Mouse (Mus musculus) MEL (cell line): ENCODE data around the gene Oprl1. TPM values are rescaled to one million over a fixed set of nuclear protein-coding genes. Genes with fewer than 3 reads are reported as not detected.

Source experiments
- DNase-seq: peaks from one replicate; pipeline ENCODE4 v3.0.0; 2011; ENCODE audit warnings: low read depth, low spot score
- H3K27ac ChIP-seq: 2 replicates; pipeline ENCODE4 v1.5.1; 2012; ENCODE audit warnings: low read depth, mild to moderate bottlenecking, control low read depth, low read length, moderate library complexity; ENCODE audit not compliant: control insufficient read depth
- H3K27me3 ChIP-seq, 2 experiments: fragments of 150-350 bp in 1 of 2; sonication (generic) in 1 of 2; 2 replicates each; pipeline ENCODE4 v1.6.1; 2012; ENCODE audit warnings: low read length in 2 of 2, mild to moderate bottlenecking in 2 of 2, improper control_type of control experiment in 1 of 2, moderate library complexity in 1 of 2; ENCODE audit not compliant: insufficient read depth in 2 of 2, control insufficient read depth in 1 of 2
- H3K36me3 ChIP-seq, 2 experiments: 2 replicates each; pipeline ENCODE4 v1.6.1; 2012 to 2014; ENCODE audit warnings: low read length in 2 of 2, improper control_type of control experiment in 1 of 2, inconsistent platforms in 1 of 2, mild to moderate bottlenecking in 1 of 2; ENCODE audit not compliant: insufficient read depth in 2 of 2, control insufficient read depth in 1 of 2
- H3K4me1 ChIP-seq, 2 experiments: fragments of 150-350 bp in 1 of 2; sonication (generic) in 1 of 2; 2 replicates each; pipeline ENCODE4 v1.6.1; 2012; ENCODE audit warnings: low read length in 2 of 2, improper control_type of control experiment in 1 of 2, mild to moderate bottlenecking in 1 of 2; ENCODE audit not compliant: insufficient read depth in 2 of 2, control insufficient read depth in 1 of 2
- H3K4me3 ChIP-seq, 2 experiments: fragments of 150-350 bp in 1 of 2; sonication (generic) in 1 of 2; 2 replicates each; pipeline ENCODE4 v1.5.1; 2012; ENCODE audit warnings: low read depth in 2 of 2, low read length in 2 of 2, mild to moderate bottlenecking in 2 of 2, moderate library complexity in 2 of 2, control low read depth in 1 of 2, improper control_type of control experiment in 1 of 2; ENCODE audit not compliant: control insufficient read depth in 1 of 2, insufficient read depth in 1 of 2
- H3K79me2 ChIP-seq: 2 replicates; pipeline ENCODE4 v1.6.1; 2012; ENCODE audit warnings: mild to moderate bottlenecking, low read length, moderate library complexity; ENCODE audit not compliant: control insufficient read depth, poor library complexity, insufficient read depth
- H3K9ac ChIP-seq: 2 replicates; pipeline ENCODE4 v1.6.1; 2012; ENCODE audit warnings: low read depth, mild to moderate bottlenecking, control low read depth, low read length, moderate library complexity; ENCODE audit not compliant: control insufficient read depth, poor library complexity, severe bottlenecking
- H3K9me3 ChIP-seq: fragments of 150-350 bp; sonication (generic); replicated peaks from 2 replicates; pipeline ENCODE4 v1.6.1; 2012; ENCODE audit warnings: mild to moderate bottlenecking, low read length, improper control_type of control experiment, moderate library complexity; ENCODE audit not compliant: insufficient read depth
- BHLHE40 ChIP-seq: IDR thresholded peaks from 2 replicates; pipeline ENCODE4 v1.6.1; 2012; ENCODE audit warnings: low read depth, mild to moderate bottlenecking, inconsistent platforms, low read length, improper control_type of control experiment, borderline replicate concordance
- E2F4 ChIP-seq: IDR thresholded peaks from 2 replicates; pipeline ENCODE4 v1.6.1; 2011; ENCODE audit warnings: low read depth, low read length, improper control_type of control experiment, borderline replicate concordance
- KAT2A ChIP-seq: conservative IDR thresholded peaks from 2 replicates; pipeline ENCODE4 v1.6.1; 2012; ENCODE audit warnings: low read depth, low read length, improper control_type of control experiment, inconsistent platforms
- MAZ ChIP-seq: IDR thresholded peaks from 2 replicates; pipeline ENCODE4 v1.6.1; 2012; ENCODE audit warnings: low read depth, mild to moderate bottlenecking, inconsistent platforms, low read length, improper control_type of control experiment
- MEF2A ChIP-seq: IDR thresholded peaks from 2 replicates; pipeline ENCODE4 v1.6.1; 2014; ENCODE audit warnings: low read depth, mild to moderate bottlenecking, inconsistent platforms, low read length, improper control_type of control experiment; ENCODE audit not compliant: poor library complexity, insufficient replicate concordance, severe bottlenecking; ENCODE audit errors: extremely low read depth
- NELFE ChIP-seq: IDR thresholded peaks from 2 replicates; pipeline ENCODE4 v1.6.1; 2011; ENCODE audit warnings: low read depth, low read length, improper control_type of control experiment
- NRF1 ChIP-seq: IDR thresholded peaks from 2 replicates; pipeline ENCODE4 v1.6.1; 2014; ENCODE audit warnings: low read depth, mild to moderate bottlenecking, inconsistent platforms, low read length, improper control_type of control experiment, moderate library complexity; ENCODE audit not compliant: poor library complexity, insufficient read depth, severe bottlenecking
- POLR2AphosphoS5 ChIP-seq: IDR thresholded peaks from 2 replicates; pipeline ENCODE4 v1.6.1; 2012; ENCODE audit warnings: low read depth, borderline replicate concordance, mild to moderate bottlenecking, inconsistent platforms, low read length, moderate library complexity, mixed read lengths
- RAD21 ChIP-seq: IDR thresholded peaks from 2 replicates; pipeline ENCODE4 v1.6.1; 2011; ENCODE audit warnings: mild to moderate bottlenecking, low read depth, low read length, improper control_type of control experiment
- RCOR1 ChIP-seq: IDR thresholded peaks from 2 replicates; pipeline ENCODE4 v1.6.1; 2012; ENCODE audit warnings: low read depth, mild to moderate bottlenecking, inconsistent platforms, low read length, improper control_type of control experiment
- TBP ChIP-seq: IDR thresholded peaks from 2 replicates; pipeline ENCODE4 v1.8.0; 2011; ENCODE audit warnings: low read depth, low read length, improper control_type of control experiment
- UBTF ChIP-seq: IDR thresholded peaks from 2 replicates; pipeline ENCODE4 v1.6.1; 2012; ENCODE audit warnings: low read depth, mild to moderate bottlenecking, inconsistent platforms, low read length, improper control_type of control experiment, moderate library complexity, borderline replicate concordance; ENCODE audit not compliant: insufficient read depth
- USF2 ChIP-seq, 2 experiments: IDR thresholded peaks; 2 replicates each; pipeline ENCODE4 v1.6.1; 2011 to 2012; ENCODE audit warnings: improper control_type of control experiment in 2 of 2, low read length in 2 of 2, borderline replicate concordance in 1 of 2, inconsistent platforms in 1 of 2, low read depth in 1 of 2, mild to moderate bottlenecking in 1 of 2; ENCODE audit not compliant: insufficient read depth in 1 of 2
- ZMIZ1 ChIP-seq: IDR thresholded peaks from 2 replicates; pipeline ENCODE4 v1.6.1; 2012; ENCODE audit warnings: low read depth, mild to moderate bottlenecking, inconsistent platforms, low read length, improper control_type of control experiment, moderate library complexity
- polyA plus RNA-seq, 2 experiments: library from polyadenylated mRNA; stranded (reverse) in 1 of 2; unstranded in 1 of 2; fragments of >175 nt in 1 of 2; fragments of >200 nt in 1 of 2; gene quantifications; 2 replicates each; pipeline versions ENCODE4 v1.2.1 to v1.2.4; 2012; ENCODE audit warnings: low replicate concordance in 2 of 2, low read depth in 1 of 2; ENCODE audit not compliant: insufficient read length in 2 of 2, insufficient read depth in 1 of 2, missing spikeins in 1 of 2
- total RNA-seq: library from RNA; depleted of rRNA; stranded (reverse); fragments of 300-350 nt; gene quantifications from 2 replicates; pipeline ENCODE4 v1.2.3, GENCODE M21; 2012

Oprl1 gene
- total and polyA plus RNA-seq, 3 experiments: 0.04 to 0.25 TPM; not detected in 1

DNA sequence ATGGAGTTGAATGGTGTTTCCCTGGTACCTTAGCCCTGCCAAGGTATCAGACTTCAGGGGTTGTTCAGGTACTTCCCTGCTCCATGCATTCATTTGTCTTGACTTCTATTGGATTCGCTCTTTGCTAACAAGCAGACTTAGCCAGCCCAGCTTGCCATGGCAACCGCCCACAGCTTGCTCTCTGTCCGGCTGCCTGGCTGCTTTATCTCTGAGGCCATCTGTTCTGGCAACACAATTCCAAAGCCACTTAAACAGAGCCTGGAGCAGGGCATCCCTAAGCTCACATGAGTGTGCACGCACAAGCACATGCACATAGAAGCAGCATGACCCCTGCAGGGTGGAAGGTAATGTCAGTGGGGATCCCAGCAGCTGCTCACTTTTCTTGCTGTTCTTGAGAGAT, 44.2 kb downstream of the Oprl1 start:
- no peak overlapping the region for H3K4me3 ChIP-seq
- H3K27me3 ChIP-seq: peaks cover 2 to 3% of the 10 kb centered on the region in 2 experiments; a peak in 3 of 4 replicates
- no peaks in the 10 kb centered on the region for H3K9me3 ChIP-seq
- no peaks in the 10 kb centered on the region for H3K4me1 ChIP-seq
- H3K36me3 ChIP-seq: no peaks in the 10 kb centered on the region
- no peak for DNase-seq
- no peaks in the 10 kb centered on the region for H3K79me2 ChIP-seq
- no peak for TF ChIP-seq NRF1
- no peak for TF ChIP-seq MAZ
- TF ChIP-seq ZMIZ1: no peak
- TF ChIP-seq BHLHE40: no peak
- no peak for TF ChIP-seq RCOR1
- no peak for TF ChIP-seq RAD21
- TF ChIP-seq USF2 (IDR thresholded peaks at IDR 0.05; ENCODE audit: borderline replicate concordance in 1 of 2, insufficient read depth in 1 of 2, low read depth in 1 of 2, low read length in 2 of 2): no peak
- TF ChIP-seq KAT2A: no peak
- no peak for TF ChIP-seq NELFE
- no peak for TF ChIP-seq TBP
- TF ChIP-seq E2F4: no peak
- no peak for TF ChIP-seq UBTF
- TF ChIP-seq MEF2A: no peak
- H3K27ac ChIP-seq: no peak overlapping the region
- no peak overlapping the region for H3K9ac ChIP-seq

DNA sequence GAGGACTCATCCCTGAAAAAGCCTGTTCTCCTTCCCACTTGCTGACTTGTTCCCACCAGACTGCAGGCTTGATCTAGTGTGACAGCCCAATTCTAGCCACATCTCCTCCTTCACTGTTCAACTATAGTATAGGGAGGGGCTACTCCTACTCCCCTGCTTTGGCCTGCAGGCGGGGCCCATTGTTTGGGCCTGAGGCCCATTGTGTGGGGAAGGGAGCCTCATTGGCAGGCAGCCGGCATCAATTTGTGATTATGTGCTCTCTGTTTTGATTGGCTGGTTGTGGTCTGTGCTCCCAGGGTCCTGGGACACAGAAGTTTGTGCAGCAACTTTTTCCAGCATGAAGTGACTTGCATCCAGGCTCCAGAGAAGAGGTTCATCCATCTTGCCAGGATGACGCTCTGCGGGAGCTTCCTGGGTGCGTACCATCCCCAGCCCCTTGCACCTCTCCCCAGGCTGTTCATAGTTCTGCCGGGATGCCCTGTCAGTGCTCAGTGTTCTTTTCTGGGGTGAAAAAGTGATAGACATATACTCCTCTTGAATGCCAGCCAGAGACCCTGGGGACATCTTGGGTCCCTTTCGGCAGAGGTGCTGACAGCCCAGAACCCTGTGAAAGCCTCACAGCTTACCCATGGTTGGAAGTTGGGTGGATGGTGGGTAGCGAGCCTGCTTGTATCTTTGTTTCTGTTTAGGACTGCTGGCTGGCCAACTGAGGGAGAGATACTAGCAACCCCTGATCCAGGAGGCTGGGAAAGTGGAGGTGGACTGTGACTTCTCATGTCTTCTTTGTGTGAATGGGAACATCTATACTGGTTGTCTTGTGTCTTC, 48.4 kb downstream of the Oprl1 start, which contains the start of gene Myt1:
Myt1 (plus strand) TSS at position 327 of the 825 bp plus-strand sequence.
- H3K27ac ChIP-seq: no peak within 1 kb of the TSS
- TF ChIP-seq POLR2AphosphoS5: no peak
- no peak for DNase-seq
- no peak within 1 kb of the TSS for H3K4me3 ChIP-seq
- H3K9me3 ChIP-seq: no peaks in the 10 kb centered on the region
- no peaks in the 10 kb centered on the region for H3K79me2 ChIP-seq
- no peaks in the 10 kb centered on the region for H3K36me3 ChIP-seq
- H3K27me3 ChIP-seq: peaks cover 0 to 1% of the 10 kb centered on the region in 2 experiments; a peak in 2 of 4 replicates
- no peak within 1 kb of the TSS for H3K9ac ChIP-seq
- H3K4me1 ChIP-seq: no peaks in the 10 kb centered on the region
